Mouse (Mus musculus) heart, postnatal 0 days (tissue): Measurements from ENCODE around the gene Eya2.

Experiments
- CTCF ChIP-seq: IDR thresholded peaks from 2 replicates; pipeline ENCODE4 v1.5.1; 2016; ENCODE audit warnings: antibody characterized with exemption, control low read depth, low read depth
- EP300 ChIP-seq: IDR thresholded peaks from 2 replicates; pipeline ENCODE4 v1.6.1; 2016; ENCODE audit warnings: antibody characterized with exemption, low read depth

- TF ChIP-seq EP300 (no peak), CTCF (no peak)
Measured at GRCm38 (mm10) chr2:165752704-165753103, 157.9 kb downstream of the Eya2 start.
